Mouse (Mus musculus): Measurements from ENCODE around the gene Ttbk2. TPM values are rescaled to one million over a fixed set of nuclear protein-coding genes. Genes with fewer than 3 reads are reported as not detected.
A peak's percentile ranks its signal among the peaks of the same experiment; 100 is the strongest.

The Ttbk2 gene
- polyA plus RNA-seq, 1 experiment from 2014 or later, result 3.8 TPM

GRCm38 (mm10) chr2:120849449-120850423, 668 bp downstream of the Ttbk2 start, which contains the start of gene Cdan1:
Gene Cdan1, minus strand, starts transcription at chr2:120850128.
- H3K9ac ChIP-seq, result peak within 1 kb of the TSS; percentile 69
- WGBS, result 1% methylated on average over 59 of the region's 71 CpGs

DNA sequence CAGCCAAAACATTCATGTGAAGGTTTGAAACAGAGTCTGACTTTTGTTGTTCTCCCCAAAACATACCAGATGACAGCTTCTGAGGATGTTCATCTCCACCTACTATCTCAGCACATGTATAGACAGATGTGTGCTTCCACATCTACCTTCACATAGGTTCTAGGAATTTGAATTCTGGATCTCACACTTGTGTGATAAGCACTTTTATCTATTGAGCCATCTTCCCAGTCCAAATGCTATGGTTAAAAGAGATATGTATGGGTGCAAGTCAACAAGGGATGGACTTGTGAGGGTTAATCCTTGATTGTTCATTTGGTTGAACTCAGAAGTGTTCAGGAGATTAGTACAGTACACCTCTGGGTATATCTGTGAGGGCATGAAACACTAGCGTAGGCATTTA, 5.1 kb downstream of the Ttbk2 start:
- Histone ChIP-seq H3K4me2 (no peak overlapping the region), H3K4me1 (peaks cover 5% of the 10 kb centered on the region), H3K9me3 (no peaks in the 10 kb centered on the region), H3K36me3 (no peaks in the 10 kb centered on the region), H3K4me3 (no peak overlapping the region), H3K9ac (no peak overlapping the region), H3K27ac (no peak overlapping the region), H3K27me3 (no peaks in the 10 kb centered on the region)
- WGBS, result 97% methylated on average over 1 of the region's 1 CpGs
- ATAC-seq (ENCODE audit: borderline replicate concordance, extremely low read depth, low FRiP score, low TSS enrichment), result no peak

More at GRCm38 (mm10) chr2:120849449-120850423, 668 bp downstream of the Ttbk2 start, which contains the start of gene Cdan1:
- Histone ChIP-seq H3K4me1 (peaks cover 5% of the 10 kb centered on the region), H3K9me3 (no peaks in the 10 kb centered on the region), H3K36me3 (no peaks in the 10 kb centered on the region), H3K27me3 (no peaks in the 10 kb centered on the region), H3K4me2 (peak within 1 kb of the TSS; percentile 85), H3K27ac (peak within 1 kb of the TSS; percentile 30; the same call in 1 of the 2 replicates), H3K4me3 (peak within 1 kb of the TSS; percentile 81)
- peak; percentile 66 for ATAC-seq (ENCODE audit: borderline replicate concordance, extremely low read depth, low FRiP score, low TSS enrichment)

DNA sequence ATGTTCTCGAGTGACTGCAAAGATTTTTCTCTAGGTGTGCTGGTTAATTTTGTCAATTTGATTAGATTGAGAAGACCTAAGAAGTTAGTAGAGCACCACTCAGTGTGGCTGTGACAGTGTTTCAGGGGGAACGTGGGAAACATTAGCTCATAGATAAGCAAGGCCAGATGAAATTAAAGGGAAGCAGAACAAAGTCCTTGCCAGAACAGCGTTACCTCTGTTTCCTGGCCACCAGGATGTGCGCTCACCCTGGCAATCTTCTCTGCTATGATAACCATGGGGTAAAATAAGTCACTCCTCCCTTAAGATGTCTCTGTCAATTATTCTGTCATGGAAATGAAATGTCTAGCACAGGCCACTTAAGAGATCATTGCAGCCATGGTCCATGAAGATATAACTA, 6.4 kb downstream of the Ttbk2 start:
- no peaks in the 10 kb centered on the region for H3K9me3 ChIP-seq
- no peak overlapping the region for H3K9ac ChIP-seq
- no peaks in the 10 kb centered on the region for H3K36me3 ChIP-seq
- 71% methylated on average over 4 of the region's 4 CpGs for WGBS
- H3K4me3 ChIP-seq, result no peak overlapping the region
- H3K27ac ChIP-seq, result no peak overlapping the region
- H3K4me2 ChIP-seq, result no peak overlapping the region
- H3K4me1 ChIP-seq, result peaks cover 1% of the 10 kb centered on the region
- H3K27me3 ChIP-seq, result no peaks in the 10 kb centered on the region
- ATAC-seq (ENCODE audit: borderline replicate concordance, extremely low read depth, low FRiP score, low TSS enrichment), result no peak

DNA sequence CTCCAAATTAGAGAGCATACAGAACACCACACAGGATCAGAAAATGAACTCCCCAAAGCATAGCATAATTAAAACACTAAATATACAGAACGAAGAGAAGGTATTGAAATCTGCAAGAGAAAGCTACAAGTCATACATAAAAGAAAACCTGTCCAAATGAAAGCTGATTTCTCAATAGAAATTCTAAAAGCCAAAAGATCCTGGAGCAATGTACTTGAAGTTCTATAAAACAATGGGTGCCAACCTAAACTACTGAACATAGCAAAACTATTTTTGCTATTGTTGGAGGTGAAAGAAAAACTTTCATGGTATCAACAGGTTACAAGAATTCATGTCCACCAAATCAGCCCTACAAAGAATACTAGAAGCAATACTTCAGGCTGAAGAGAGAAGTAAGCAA, 9.2 kb downstream of the Ttbk2 start:
- no peak for ATAC-seq (ENCODE audit: borderline replicate concordance, extremely low read depth, low FRiP score, low TSS enrichment)
- Histone ChIP-seq H3K4me1 (no peaks in the 10 kb centered on the region), H3K9me3 (no peaks in the 10 kb centered on the region), H3K27ac (no peak overlapping the region), H3K9ac (no peak overlapping the region), H3K4me2 (no peak overlapping the region), H3K27me3 (no peaks in the 10 kb centered on the region), H3K4me3 (no peak overlapping the region), H3K36me3 (no peaks in the 10 kb centered on the region)
- WGBS, result 90% methylated on average over 1 of the region's 1 CpGs

- H3K9me3 ChIP-seq, result no peaks in the 10 kb centered on the region
- no peak overlapping the region for H3K4me2 ChIP-seq
- WGBS, result 93% methylated on average over 4 of the region's 4 CpGs
- no peak overlapping the region for H3K9ac ChIP-seq
- no peaks in the 10 kb centered on the region for H3K4me1 ChIP-seq
- no peak overlapping the region for H3K27ac ChIP-seq
- no peaks in the 10 kb centered on the region for H3K27me3 ChIP-seq
- no peaks in the 10 kb centered on the region for H3K36me3 ChIP-seq
- H3K4me3 ChIP-seq, result no peak overlapping the region
- no peak for ATAC-seq (ENCODE audit: borderline replicate concordance, extremely low read depth, low FRiP score, low TSS enrichment)
These were observed 15.2 kb downstream of the Ttbk2 start for GRCm38 (mm10) chr2:120835167-120835566.

- no peak overlapping the region for H3K9ac ChIP-seq
- no peak overlapping the region for H3K4me3 ChIP-seq
- H3K27ac ChIP-seq, result no peak overlapping the region
- no peak overlapping the region for H3K4me2 ChIP-seq
- ATAC-seq (ENCODE audit: borderline replicate concordance, extremely low read depth, low FRiP score, low TSS enrichment), result no peak
- no peaks in the 10 kb centered on the region for H3K4me1 ChIP-seq
- no peaks in the 10 kb centered on the region for H3K9me3 ChIP-seq
- H3K36me3 ChIP-seq, result no peaks in the 10 kb centered on the region
- no peaks in the 10 kb centered on the region for H3K27me3 ChIP-seq
- WGBS, result 26% methylated on average over 1 of the region's 1 CpGs
These were observed 23.3 kb downstream of the Ttbk2 start for GRCm38 (mm10) chr2:120826936-120827638.

DNA sequence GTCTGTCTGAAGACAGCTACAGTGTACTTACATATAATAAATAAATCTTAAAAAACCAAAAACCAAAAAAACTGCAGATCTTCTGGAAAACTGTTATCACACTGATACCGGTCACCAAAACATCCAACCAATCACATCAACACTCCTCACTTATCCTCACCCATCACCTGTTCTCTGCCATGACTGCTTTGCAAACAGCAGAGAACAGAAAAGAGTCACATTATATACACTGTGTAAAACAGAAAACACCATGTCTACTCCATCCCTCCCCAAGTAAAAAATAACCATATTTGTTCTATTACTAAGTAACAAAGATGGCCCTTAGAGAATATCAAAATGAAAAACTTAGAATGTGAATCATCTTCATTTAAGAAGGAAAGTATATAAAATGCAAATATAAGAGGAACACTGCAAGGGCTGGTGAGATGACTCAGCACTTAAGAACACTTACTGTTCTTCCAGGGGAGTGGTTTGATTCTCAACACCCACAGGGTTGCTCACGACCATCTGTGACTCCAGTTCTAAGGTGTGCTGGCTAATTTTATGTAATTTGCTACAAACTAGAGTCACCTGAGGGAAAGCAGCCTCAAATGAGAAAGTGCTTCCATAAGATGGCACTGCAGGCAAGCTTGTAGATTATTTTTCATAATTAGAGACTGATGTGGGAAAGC, 80.0 kb downstream of the Ttbk2 start:
- Histone ChIP-seq H3K36me3 (no peaks in the 10 kb centered on the region), H3K4me1 (no peaks in the 10 kb centered on the region), H3K4me2 (no peak overlapping the region), H3K9me3 (no peaks in the 10 kb centered on the region), H3K27me3 (no peaks in the 10 kb centered on the region), H3K9ac (no peak overlapping the region), H3K27ac (no peak overlapping the region), H3K4me3 (no peak overlapping the region)
- WGBS, result 86% methylated on average over 2 of the region's 2 CpGs
- ATAC-seq (ENCODE audit: borderline replicate concordance, extremely low read depth, low FRiP score, low TSS enrichment), result no peak

DNA sequence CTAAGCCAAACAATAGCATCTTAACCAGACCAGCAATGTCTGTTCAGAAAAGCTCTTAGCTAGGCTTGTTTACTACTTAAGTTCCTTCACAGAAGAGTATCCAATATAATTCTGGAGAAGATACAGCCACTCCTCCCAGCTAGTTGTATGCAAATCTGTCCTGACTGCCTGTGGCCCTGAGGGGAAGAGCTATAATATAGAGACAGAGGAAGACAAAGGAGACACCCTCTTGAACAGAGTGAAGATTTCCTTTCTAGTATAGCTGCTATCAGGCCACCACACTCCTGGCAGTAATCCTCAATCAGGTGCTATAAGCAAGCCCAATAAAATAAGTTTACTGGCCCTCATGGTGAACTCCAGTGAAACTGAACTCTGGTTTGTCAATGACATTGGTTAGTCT, 88.5 kb downstream of the Ttbk2 start:
- Histone ChIP-seq H3K4me2 (no peak overlapping the region), H3K4me1 (no peaks in the 10 kb centered on the region), H3K27me3 (no peaks in the 10 kb centered on the region), H3K9ac (no peak overlapping the region), H3K36me3 (peaks cover 8% of the 10 kb centered on the region; the same call in 1 of the 2 replicates), H3K9me3 (no peaks in the 10 kb centered on the region), H3K4me3 (no peak overlapping the region), H3K27ac (no peak overlapping the region)
- no peak for ATAC-seq (ENCODE audit: borderline replicate concordance, extremely low read depth, low FRiP score, low TSS enrichment)

DNA sequence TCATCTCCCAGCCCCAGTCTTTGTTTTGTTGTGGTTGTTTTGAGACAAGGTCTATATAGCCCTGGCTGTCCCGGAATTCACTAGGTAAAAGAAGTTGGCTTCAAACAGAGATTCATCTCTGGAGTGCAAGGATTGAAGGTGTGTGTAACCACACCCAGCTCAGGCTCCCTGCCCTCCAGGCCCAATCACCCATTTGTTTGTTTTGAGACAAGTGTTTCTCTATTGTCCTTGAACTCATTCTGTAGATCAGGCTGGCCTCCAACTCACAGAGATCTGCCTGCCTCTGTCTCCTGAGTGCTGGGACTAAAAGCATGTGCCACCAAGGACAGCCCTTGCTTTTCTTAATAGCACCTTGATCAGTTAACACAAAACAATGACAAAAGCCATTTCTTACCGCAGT, 102.4 kb downstream of the Ttbk2 start:
- Histone ChIP-seq H3K4me3 (no peak overlapping the region), H3K36me3 (peaks cover 22% of the 10 kb centered on the region), H3K9ac (no peak overlapping the region), H3K27me3 (no peaks in the 10 kb centered on the region), H3K9me3 (no peaks in the 10 kb centered on the region), H3K27ac (no peak overlapping the region), H3K4me1 (no peaks in the 10 kb centered on the region), H3K4me2 (no peak overlapping the region)
- WGBS, result 94% methylated on average over 2 of the region's 2 CpGs
- no peak for ATAC-seq (ENCODE audit: borderline replicate concordance, extremely low read depth, low FRiP score, low TSS enrichment)

DNA sequence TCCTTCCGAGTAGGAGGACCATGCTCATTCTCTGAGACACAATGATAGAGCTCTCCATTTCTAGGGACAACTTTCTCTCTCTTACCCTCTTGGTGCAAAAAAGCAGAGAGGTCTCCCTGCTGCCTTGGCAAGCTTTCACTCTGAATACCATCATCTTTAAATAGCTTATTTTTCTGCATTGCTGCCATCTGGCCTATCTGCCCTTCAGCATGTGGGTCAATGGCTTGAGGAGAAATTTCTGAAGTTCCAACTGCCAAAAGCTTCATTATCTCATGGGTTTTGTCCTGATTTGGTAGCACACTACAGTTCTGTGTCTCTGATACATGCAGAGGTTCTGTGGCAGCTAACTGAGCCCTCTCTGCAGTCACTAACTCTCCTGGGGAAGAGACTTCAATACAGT, 104.9 kb downstream of the Ttbk2 start:
- ATAC-seq (ENCODE audit: borderline replicate concordance, extremely low read depth, low FRiP score, low TSS enrichment), result no peak
- Histone ChIP-seq H3K4me3 (no peak overlapping the region), H3K9ac (no peak overlapping the region), H3K9me3 (no peaks in the 10 kb centered on the region), H3K27me3 (no peaks in the 10 kb centered on the region), H3K36me3 (peaks cover 22% of the 10 kb centered on the region), H3K4me1 (no peaks in the 10 kb centered on the region), H3K4me2 (no peak overlapping the region), H3K27ac (no peak overlapping the region)
- WGBS, result 93% methylated on average over 1 of the region's 1 CpGs

GRCm38 (mm10) chr2:120731877-120732530, 118.4 kb downstream of the Ttbk2 start:
- peak; percentile 6; the same call in 1 of the 2 replicates for ATAC-seq (ENCODE audit: borderline replicate concordance, extremely low read depth, low FRiP score, low TSS enrichment)
- 45% methylated on average over 7 of the region's 7 CpGs for WGBS
- H3K4me3 ChIP-seq, result peak overlapping the region; percentile 97
- peak overlapping the region; percentile 97 for H3K27ac ChIP-seq
- H3K4me2 ChIP-seq, result peak overlapping the region; percentile 91
- H3K9me3 ChIP-seq, result no peaks in the 10 kb centered on the region
- peaks cover 18% of the 10 kb centered on the region for H3K36me3 ChIP-seq
- H3K9ac ChIP-seq, result peak overlapping the region; percentile 97
- H3K27me3 ChIP-seq, result no peaks in the 10 kb centered on the region
- H3K4me1 ChIP-seq, result peaks cover 27% of the 10 kb centered on the region
